Mouse (Mus musculus) brain, embryonic 18.5 days (tissue): ENCODE results near the gene Itpr2.

Source experiments
- DNase-seq: peaks from one replicate; pipeline ENCODE4 v3.0.0-alpha.2; 2012; ENCODE audit warnings: low read depth, low spot score

Gene Itpr2

GRCm38 (mm10) chr6:146228048-146228447 is 274.0 kb downstream of the Itpr2 start:
- DNase-seq: no peak

GRCm38 (mm10) chr6:146222403-146223063 is 279.5 kb downstream of the Itpr2 start:
- no peak for DNase-seq

DNA sequence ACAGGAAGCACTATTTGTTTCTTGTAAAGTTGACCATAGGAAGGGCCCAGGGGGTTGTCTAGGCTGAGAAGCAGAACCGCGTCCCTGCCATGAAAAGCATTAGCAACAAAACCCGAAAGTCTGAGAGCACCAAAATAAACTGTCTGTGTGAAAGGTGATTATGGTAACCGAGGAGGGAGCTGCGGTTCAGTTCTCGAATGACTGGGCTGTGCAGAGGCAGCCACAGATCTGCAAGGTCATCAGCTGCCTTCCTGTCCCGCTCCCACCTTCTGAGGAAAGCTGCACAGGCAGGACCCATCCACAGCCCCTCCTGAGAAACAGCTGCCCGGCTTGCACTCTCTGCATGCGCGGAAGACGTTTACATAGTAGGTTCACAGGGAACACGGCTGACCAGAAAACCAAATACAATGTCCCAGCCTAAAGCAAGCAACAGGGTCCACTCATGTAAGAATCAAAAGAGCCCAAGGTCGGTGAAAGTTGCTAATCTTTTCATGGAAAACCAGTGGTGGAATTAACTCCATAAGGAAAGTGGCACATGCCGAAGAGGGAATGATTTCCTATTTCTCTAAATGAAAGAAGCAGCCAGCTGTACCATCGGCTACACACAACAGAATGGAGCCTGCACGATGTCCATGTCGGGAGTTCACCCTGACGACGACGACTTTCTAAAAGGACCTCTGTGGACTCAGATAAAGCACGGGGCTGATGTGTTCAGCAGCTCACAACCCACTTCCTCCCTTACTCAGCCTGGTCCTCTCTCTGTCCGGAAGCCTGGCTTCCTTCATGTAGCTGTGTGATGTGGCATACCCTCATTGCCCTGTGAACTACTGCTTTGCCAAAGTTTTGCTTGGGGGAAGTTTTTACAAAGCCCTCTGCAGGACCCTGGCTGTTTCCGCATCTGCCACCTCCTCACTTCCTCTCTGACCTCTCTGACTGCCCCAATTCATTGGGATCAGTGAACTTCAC is 280.4 kb downstream of the Itpr2 start:
- no peak for DNase-seq

- DNase-seq: no peak
Observed at GRCm38 (mm10) chr6:146220071-146220470, 282.0 kb downstream of the Itpr2 start.

DNA sequence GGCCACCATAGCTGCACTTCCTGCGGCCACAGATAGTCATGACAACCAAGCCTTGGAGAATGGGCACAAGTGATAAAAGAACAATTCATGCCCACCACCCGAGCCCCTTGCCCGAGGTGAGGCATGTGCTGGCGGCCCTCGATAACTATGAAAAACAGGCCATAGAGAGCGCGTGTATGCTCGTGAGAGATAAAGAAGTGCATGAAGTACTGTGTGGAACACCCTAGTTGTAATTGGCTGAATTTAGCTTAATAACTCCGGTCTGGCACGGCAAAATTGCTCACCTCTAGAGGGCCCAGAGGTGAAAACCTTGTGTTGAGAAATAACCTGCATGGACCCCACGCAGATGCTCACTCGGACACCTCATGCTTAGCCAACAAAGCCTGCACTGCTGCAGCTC is 282.5 kb downstream of the Itpr2 start:
- no peak for DNase-seq

GRCm38 (mm10) chr6:146215302-146215701 is 286.7 kb downstream of the Itpr2 start:
- DNase-seq: no peak

- DNase-seq: no peak
Observed at GRCm38 (mm10) chr6:146212339-146212738, 289.7 kb downstream of the Itpr2 start.

GRCm38 (mm10) chr6:146211233-146211632 is 290.8 kb downstream of the Itpr2 start:
- DNase-seq: no peak

- no peak for DNase-seq
Observed at GRCm38 (mm10) chr6:146208983-146209382, 293.0 kb downstream of the Itpr2 start.

DNA sequence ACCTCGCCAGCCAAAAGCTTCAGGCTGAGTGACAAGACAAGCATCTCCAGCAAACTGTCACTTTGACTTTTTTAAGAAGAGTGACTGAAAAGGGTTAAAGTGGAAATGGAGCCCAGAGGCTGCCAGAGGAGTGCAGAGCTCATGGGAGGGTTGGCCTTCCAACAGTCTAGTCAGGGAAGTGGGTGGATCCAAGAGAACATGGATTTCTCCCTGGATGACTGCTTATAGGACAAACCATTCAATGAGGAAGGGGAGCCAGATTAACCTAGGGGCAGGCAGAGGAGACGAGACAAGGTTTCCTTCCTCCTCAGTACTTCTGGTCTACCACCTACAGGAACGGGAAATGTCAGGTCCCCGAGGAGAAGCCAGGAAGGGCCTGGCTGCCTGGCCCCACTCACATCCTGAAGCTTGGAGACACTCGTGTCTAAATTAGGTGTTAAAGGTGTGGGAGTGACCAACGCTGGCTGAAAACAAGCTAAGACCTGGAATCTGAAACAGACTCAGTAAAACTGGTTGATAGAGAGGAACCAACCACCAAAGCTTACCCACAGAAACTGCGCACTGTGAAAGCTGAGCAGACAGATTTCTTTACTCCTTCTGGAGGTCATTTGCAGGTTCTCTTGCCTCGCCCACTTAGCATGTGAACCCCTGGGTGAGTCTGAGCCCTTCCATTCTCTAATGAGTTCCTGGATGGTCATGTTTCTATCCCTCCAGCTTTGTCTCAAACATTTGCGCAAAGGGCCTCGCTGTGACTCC is 294.6 kb downstream of the Itpr2 start:
- DNase-seq: no peak

DNA sequence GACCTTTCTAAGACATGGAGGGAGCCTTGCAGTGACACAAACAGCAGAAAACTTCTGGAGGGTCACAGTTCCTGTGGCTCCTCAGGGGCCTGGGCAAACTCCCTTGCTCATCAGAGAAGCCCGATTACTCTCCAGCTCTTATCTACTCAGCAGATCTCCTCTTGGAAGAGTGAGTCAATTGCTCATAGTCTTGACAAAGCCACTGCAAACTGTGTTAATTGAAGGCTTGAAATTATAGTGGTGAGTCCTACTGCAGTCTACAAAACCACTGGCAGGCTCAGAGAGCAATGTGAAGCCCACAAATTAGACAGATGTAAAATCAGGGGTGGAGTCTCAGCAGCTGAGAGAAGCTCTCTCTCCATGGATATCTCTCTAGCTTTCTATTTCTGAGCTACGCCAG is 296.9 kb downstream of the Itpr2 start:
- no peak for DNase-seq

DNA sequence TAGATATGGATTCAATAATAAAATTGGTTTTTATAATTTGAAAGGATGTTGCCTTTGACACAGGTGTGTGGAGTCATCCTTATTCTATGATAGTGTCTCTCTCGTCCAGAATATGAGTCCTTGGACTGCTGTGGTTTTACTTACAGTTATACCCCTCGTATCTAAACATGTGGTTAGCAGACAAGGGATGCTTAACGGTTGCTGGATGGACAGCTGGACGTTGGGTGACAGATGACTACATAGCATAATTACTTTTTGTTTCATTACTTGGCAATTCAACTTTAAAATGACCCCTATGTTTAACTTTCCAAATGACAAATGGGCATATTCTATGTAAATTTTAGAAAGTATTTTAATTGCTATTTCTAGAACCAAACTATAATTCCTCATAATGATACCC is 297.6 kb downstream of the Itpr2 start:
- DNase-seq: no peak

- DNase-seq: no peak
Observed at GRCm38 (mm10) chr6:146197868-146198379, 304.1 kb downstream of the Itpr2 start.

DNA sequence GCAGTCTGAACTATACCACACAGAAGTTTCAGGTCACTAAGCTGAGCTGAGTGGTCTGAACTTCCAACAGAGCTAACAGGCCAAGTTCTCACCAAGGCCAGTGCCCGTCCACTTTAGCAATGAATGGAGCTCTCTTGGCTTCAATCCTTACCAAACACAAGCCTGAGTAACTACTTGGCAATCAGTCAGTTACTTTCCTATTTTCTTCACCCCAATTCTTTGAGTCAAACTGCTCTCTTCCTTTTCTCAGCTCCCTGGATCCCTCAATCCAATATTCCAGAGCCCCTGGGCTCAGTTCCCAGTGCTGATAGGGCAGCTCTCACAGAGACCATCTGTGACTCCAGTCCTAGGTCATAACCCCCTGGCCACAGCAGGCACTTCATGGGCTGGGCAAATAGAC is 305.3 kb downstream of the Itpr2 start:
- DNase-seq: no peak

DNA sequence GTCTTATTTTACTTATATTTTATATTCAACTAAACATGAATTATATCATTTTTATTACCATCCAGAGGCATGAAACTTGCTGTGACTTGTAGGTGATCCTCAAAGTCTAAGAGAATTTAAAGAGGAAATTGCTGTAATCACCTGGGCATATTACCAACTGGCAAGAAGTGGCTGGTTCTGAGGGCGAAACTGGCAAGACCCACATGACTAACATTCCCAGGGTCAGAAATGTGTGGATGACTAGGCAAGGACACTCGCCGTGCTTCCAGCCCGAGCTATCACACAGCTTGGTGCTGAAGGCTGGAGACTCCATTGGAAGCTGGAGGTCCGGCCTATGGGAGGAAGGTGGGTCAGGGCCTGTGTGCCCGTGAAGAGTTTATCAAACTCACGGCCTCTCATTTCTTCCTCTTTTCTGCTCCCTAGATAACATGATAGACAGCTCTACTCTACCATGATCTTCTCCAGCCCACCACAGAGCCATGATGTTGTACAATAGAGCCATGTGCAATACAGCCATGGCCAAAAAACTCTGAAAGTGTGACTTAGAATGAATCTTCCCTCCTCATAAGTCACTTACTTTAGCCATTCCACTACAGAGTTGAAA is 306.1 kb downstream of the Itpr2 start:
- DNase-seq: no peak

- no peak for DNase-seq
Observed at GRCm38 (mm10) chr6:146191931-146192330, 310.1 kb downstream of the Itpr2 start.

DNA sequence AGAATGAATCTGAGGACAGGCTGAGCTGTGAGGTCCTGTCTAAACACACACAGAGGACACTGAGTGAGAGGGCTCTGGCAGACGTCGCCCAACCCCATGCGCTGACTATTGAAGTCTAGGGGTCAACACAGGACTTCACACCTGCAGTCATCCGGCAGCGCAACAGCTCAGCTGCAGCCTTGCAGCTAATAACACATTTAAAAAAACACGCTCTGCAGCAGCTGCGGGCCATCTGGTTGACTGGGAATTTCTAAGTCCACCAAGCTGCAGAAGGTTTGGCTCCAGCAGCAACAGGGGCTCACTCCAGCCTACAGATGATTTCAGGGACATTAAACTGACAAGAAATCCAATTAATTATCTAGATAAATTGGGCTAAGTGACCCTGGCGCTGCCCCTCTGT is 312.0 kb downstream of the Itpr2 start:
- no peak for DNase-seq

DNA sequence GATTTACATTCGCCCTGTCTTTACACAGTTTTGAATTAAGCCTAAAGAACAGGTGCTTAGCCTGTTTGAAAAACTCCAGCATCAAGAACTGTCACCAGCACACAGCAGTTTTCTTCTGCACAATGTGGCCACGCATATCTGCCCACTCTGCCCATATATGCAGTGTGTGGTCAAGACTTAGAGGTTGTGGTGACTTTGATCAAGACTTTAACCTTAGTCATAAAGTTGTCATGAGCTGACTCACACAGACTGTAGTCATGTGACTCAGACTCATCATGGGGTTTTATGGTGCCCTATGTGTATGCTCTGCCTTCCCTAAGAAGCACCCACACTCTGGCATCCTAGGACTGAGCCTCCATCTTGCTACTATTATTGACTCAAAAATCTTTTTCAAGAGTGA is 316.5 kb downstream of the Itpr2 start:
- DNase-seq: no peak

DNA sequence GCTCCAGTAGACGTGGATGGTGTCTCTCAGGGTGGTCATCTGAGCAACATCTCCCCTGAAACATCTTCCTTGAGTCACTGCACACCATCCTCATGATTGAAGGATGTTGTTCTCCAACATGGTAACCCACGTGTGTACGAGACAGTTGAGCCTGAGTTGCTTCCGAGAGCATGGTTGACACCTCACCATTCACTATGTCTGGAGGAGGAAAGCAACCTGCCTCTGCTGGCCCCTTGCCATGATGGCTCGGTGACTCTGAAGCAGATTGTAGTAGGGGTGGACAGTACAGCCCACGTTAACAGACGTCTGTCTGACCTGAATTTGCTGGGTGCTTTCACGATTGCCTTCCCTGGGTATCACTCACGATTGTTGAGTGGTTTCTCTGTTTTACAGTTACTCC is 317.3 kb downstream of the Itpr2 start:
- DNase-seq: no peak

DNA sequence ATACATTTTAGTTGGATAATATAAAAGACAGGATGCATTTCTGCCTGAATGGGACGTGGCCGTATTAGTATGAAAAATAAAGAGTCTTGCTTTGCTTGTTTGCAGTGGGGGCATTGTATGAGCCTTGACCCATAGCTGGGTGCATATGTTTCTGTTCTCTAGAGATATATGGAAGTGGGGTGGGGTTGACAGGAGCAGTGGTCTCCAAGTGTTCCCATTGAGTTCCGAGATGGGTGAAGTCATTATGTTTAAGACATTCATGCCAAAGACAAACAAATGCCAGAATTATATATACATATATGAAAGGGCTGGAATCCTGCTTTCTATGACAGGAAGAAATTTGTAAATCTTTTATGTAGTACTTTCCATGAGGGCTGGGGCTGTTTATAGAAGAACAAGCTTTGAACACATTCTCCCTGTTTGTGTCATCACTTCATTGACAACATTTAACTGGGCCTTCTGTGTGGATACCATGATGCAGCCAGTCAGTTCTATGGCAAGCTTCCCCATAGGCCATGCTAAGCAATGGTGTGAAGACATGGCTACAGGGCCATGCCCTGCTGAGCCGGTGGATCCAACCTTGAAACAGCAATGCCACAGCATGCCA is 327.3 kb downstream of the Itpr2 start:
- DNase-seq: no peak

- no peak for DNase-seq
Observed at GRCm38 (mm10) chr6:146170603-146171051, 331.4 kb downstream of the Itpr2 start.
